Mouse (Mus musculus): ENCODE results near the gene Lmo3. TPM values are rescaled to one million over a fixed set of nuclear protein-coding genes. Genes with fewer than 3 reads are reported as not detected.

Lmo3 gene
- total RNA-seq, 2 experiments from 2014 or later: not detected

- DNase-seq: no peak
- intact Hi-C loops (cut with DNase I): no loop called here
Observed at GRCm38 (mm10) chr6:138424514-138425225, 157.1 kb downstream of the Lmo3 start.

GRCm38 (mm10) chr6:138422671-138423321 is 159.0 kb downstream of the Lmo3 start:
- intact Hi-C loops (cut with DNase I): no loop called here
- no peak for DNase-seq

- DNase-seq: no peak
- intact Hi-C loops (cut with DNase I): no loop called here
Observed at GRCm38 (mm10) chr6:138421931-138422531, 159.7 kb downstream of the Lmo3 start.

GRCm38 (mm10) chr6:138421191-138421613 is 160.6 kb downstream of the Lmo3 start:
- no peak for DNase-seq
- intact Hi-C loops (cut with DNase I): no loop called here

GRCm38 (mm10) chr6:138420536-138420891 is 161.3 kb downstream of the Lmo3 start:
- no peak for DNase-seq
- intact Hi-C loops (cut with DNase I): no loop called here

- intact Hi-C loops (cut with DNase I): no loop called here
Observed at GRCm38 (mm10) chr6:138419871-138420535, 161.8 kb downstream of the Lmo3 start.

GRCm38 (mm10) chr6:138412075-138412474 is 169.7 kb downstream of the Lmo3 start:
- DNase-seq: no peak
- intact Hi-C loops (cut with DNase I): no loop called here

More at GRCm38 (mm10) chr6:138419871-138420535, 161.8 kb downstream of the Lmo3 start:
- no peak for DNase-seq

GRCm38 (mm10) chr6:138402031-138402430 is 179.7 kb downstream of the Lmo3 start:
- intact Hi-C loops (cut with DNase I): no loop called here
- no peak for DNase-seq

- intact Hi-C loops (cut with DNase I): no loop called here
- DNase-seq: no peak
Observed at GRCm38 (mm10) chr6:138398836-138399235, 182.9 kb downstream of the Lmo3 start.

GRCm38 (mm10) chr6:138391085-138391484 is 190.7 kb downstream of the Lmo3 start:
- DNase-seq: no peak
- intact Hi-C loops (cut with DNase I): no loop called here

GRCm38 (mm10) chr6:138388168-138388936 is 193.4 kb downstream of the Lmo3 start:
- intact Hi-C loops (cut with DNase I): no loop called here
- DNase-seq: no peak

GRCm38 (mm10) chr6:138383208-138383607 is 198.6 kb downstream of the Lmo3 start:
- intact Hi-C loops (cut with DNase I): no loop called here
- DNase-seq: no peak

- intact Hi-C loops (cut with DNase I): no loop called here
- no peak for DNase-seq
Observed at GRCm38 (mm10) chr6:138371176-138371575, 210.6 kb downstream of the Lmo3 start.

GRCm38 (mm10) chr6:138364111-138364510 is 217.7 kb downstream of the Lmo3 start:
- DNase-seq: no peak
- intact Hi-C loops (cut with DNase I): no loop called here

GRCm38 (mm10) chr6:138350587-138351345 is 231.0 kb downstream of the Lmo3 start:
- intact Hi-C loops (cut with DNase I): no loop called here
- no peak for DNase-seq

- no peak for DNase-seq
- intact Hi-C loops (cut with DNase I): no loop called here
Observed at GRCm38 (mm10) chr6:138346558-138346957, 235.2 kb downstream of the Lmo3 start.

- intact Hi-C loops (cut with DNase I): no loop called here
- DNase-seq: no peak
Observed at GRCm38 (mm10) chr6:138335858-138336257, 245.9 kb downstream of the Lmo3 start.

GRCm38 (mm10) chr6:138333991-138334390 is 247.8 kb downstream of the Lmo3 start:
- DNase-seq: no peak
- intact Hi-C loops (cut with DNase I): no loop called here

- intact Hi-C loops (cut with DNase I): no loop called here
- no peak for DNase-seq
Observed at GRCm38 (mm10) chr6:138325744-138326400, 255.9 kb downstream of the Lmo3 start.

Measured in gastrocnemius, postnatal 36 days (tissue).